Mouse (Mus musculus): Measurements from ENCODE around the gene Aplp2.

DNA sequence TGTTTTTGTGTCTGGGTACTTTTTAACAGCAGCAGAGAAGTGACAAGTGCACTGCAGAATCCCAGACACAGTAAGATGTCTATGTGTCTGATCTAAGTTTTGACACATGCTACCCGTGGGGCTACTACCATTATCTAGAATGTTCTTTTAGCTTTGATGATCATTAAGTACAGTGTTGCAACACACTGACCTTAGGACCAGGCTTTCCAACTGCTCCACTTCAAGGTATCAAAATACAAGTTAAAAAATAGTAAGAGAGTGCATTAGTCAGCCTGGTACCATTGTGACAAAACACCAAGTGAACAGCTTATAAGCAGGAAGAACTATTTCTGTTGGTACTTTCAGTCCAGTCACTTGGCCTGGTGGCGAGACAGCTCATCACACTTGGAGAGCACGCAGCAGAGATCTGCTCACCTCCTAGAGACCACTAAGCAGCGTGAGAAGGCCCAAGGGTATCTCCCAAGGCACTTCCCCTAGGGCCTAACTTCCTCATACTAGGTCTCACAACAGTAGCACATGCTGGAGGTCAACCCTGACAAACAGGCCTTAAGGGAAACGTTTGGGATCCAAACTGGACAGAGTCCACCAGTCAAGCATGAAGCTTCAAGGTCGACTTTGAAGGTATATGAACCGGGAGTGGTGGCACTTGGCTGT, 66.2 kb downstream of the Aplp2 start:
- no peak for TF ChIP-seq CTCF (IDR thresholded peaks at IDR 0.05; ENCODE audit: low read depth)
- no peak for TF ChIP-seq EP300 (IDR thresholded peaks at IDR 0.05; ENCODE audit: low read depth)
